Mouse (Mus musculus): Measurements from ENCODE around the gene Majin. TPM values are rescaled to one million over a fixed set of nuclear protein-coding genes. Genes with fewer than 3 reads are reported as not detected.

Gene Majin
- total and polyA plus RNA-seq, 2 experiments, result not detected

DNA sequence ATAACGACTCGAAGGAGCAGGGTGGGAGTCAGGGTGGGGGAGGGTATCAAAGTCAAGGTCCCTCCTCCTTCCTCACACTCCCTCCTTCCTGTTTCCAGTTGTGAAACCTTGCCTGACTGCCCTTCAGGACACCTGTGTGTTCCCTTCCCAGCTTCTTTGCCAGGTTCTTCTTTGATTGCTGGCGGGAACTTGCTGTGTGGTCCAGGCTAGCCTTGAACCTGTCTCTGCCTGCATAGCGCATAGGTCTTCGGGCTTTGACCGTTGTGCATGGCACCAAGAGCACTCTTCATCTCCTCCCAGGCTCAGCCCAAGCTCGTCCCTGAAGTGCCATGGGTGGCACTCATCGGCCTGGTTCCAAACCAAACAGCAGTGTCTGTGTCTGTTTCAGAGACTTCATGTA lies 80.8 kb downstream of the Majin start:
- Histone ChIP-seq H3K4me3 (ENCODE audit: insufficient read depth, low read depth, low read length) (peak overlapping the region; percentile 60), H3K27me3 (ENCODE audit: control insufficient read depth, insufficient read depth, low read length) (no peaks in the 10 kb centered on the region), H3K9ac (ENCODE audit: low read depth, low read length) (peak overlapping the region; percentile 88), H3K4me1 (ENCODE audit: control insufficient read depth, insufficient read depth, low read length) (peaks cover 31% of the 10 kb centered on the region), H3K27ac (replicated peaks; ENCODE audit: insufficient read depth, low read depth, low read length) (peak overlapping the region; percentile 95), H3K36me3 (ENCODE audit: control insufficient read depth, insufficient read depth, low read length) (no peaks in the 10 kb centered on the region), H3K79me2 (ENCODE audit: control insufficient read depth, insufficient read depth, low read length) (peaks cover 9% of the 10 kb centered on the region; the same call in 1 of the 2 replicates)
- no peak for TF ChIP-seq CTCF (IDR thresholded peaks at IDR 0.05; ENCODE audit: low read depth, low read length)
- no peak for TF ChIP-seq POLR2A (IDR thresholded peaks at IDR 0.05; ENCODE audit: extremely low read depth, insufficient read depth, low read length)
- whole genome bisulfite sequencing, result 23% methylated on average over 8 of the region's 8 CpGs
- DNase-seq (ENCODE audit: extremely low read depth, low read depth, low spot score), result peak; percentile 76

DNA sequence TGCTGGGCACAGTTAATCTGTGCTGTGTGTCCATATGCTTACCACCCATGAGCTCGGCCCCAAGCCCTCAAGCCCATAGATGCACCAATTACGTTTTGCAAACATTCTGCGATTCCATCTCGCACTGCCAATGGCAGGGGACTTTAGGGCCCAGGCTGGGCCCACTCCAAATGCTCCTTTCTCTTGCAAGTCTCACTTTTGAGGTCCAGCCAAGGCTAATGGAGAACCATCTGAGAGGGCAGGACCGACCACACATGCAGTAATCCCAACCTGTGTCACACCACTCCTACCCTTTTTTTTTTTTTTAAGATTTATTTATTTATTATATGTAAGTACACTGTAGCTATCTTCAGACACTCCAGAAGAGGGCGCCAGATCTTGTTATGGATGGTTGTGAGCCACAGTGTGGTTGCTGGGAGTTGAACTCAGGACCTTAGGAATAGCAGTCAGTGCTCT lies 81.6 kb downstream of the Majin start:
- Histone ChIP-seq H3K4me3 (ENCODE audit: insufficient read depth, low read depth, low read length) (peak overlapping the region; percentile 6; the same call in 1 of the 2 replicates), H3K4me1 (ENCODE audit: control insufficient read depth, insufficient read depth, low read length) (peaks cover 38% of the 10 kb centered on the region), H3K79me2 (ENCODE audit: control insufficient read depth, insufficient read depth, low read length) (peaks cover 9% of the 10 kb centered on the region; the same call in 1 of the 2 replicates), H3K27ac (replicated peaks; ENCODE audit: insufficient read depth, low read depth, low read length) (peak overlapping the region; percentile 95), H3K36me3 (ENCODE audit: control insufficient read depth, insufficient read depth, low read length) (no peaks in the 10 kb centered on the region), H3K27me3 (ENCODE audit: control insufficient read depth, insufficient read depth, low read length) (no peaks in the 10 kb centered on the region), H3K9ac (ENCODE audit: low read depth, low read length) (peak overlapping the region; percentile 88; the same call in 1 of the 2 replicates)
- peak; percentile 38 for DNase-seq (ENCODE audit: extremely low read depth, low read depth, low spot score)
- WGBS, result 43% methylated on average over 6 of the region's 6 CpGs
- peak; percentile 2; the same call in 1 of the 2 replicates for TF ChIP-seq CTCF (IDR thresholded peaks at IDR 0.05; ENCODE audit: low read depth, low read length)
- no peak for TF ChIP-seq POLR2A (IDR thresholded peaks at IDR 0.05; ENCODE audit: extremely low read depth, insufficient read depth, low read length)

DNA sequence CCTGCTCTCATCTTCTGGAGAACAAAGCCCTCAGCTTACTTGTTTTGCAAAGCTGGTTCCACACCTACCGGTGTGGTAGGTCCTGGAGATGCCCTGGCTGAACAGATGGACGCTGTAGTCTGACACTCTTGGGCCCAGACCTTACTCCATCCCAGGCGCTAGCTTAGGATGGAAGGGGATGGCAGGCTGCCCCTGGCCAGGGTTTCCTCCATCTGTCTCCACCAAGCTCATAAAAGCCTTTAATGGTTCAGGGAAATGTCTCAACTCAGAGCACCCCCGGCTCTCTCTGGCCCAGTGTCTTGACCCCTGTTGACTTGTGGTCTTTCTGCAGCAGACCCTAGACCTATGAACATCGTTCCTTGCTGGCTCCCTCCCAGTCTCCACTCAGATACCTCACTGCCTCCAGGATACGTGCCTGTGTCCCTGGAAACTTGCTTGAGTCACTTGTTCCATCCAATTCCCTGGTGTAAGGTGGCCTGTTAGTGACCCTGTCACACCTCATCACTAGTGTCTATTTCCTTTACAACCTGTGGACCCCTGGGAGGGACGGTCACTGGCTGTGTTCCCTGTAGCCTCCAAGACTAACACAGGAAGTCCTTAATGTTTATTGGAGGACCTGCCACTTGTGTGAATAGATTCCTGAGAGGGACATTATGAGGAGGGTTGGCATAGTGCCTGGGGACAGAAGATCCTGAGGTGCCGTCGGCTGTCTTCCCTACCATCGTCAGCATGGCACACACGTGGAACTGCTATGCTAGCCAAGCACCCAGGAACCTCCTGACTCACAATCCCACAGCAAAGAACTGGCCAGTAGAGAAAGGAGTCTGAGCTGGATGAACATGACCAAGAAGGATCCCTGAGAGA lies 83.3 kb downstream of the Majin start:
- H3K4me1 ChIP-seq (ENCODE audit: control insufficient read depth, insufficient read depth, low read length), result peaks cover 45% of the 10 kb centered on the region
- peak; percentile 78 for DNase-seq (ENCODE audit: extremely low read depth, low read depth, low spot score)
- H3K79me2 ChIP-seq (ENCODE audit: control insufficient read depth, insufficient read depth, low read length), result peaks cover 9% of the 10 kb centered on the region; the same call in 1 of the 2 replicates
- no peak overlapping the region for H3K4me3 ChIP-seq (ENCODE audit: insufficient read depth, low read depth, low read length)
- peak overlapping the region; percentile 2; the same call in 1 of the 2 replicates for H3K9ac ChIP-seq (ENCODE audit: low read depth, low read length)
- no peaks in the 10 kb centered on the region for H3K36me3 ChIP-seq (ENCODE audit: control insufficient read depth, insufficient read depth, low read length)
- peak overlapping the region; percentile 85 for H3K27ac ChIP-seq (replicated peaks; ENCODE audit: insufficient read depth, low read depth, low read length)
- 27% methylated on average over 11 of the region's 11 CpGs for WGBS
- 0 out of 2 replicates have a peak, but pooled peaks have one; percentile 20 for TF ChIP-seq POLR2A (IDR thresholded peaks at IDR 0.05; ENCODE audit: extremely low read depth, insufficient read depth, low read length)
- no peak; the same call in 1 of the 2 replicates for TF ChIP-seq CTCF (IDR thresholded peaks at IDR 0.05; ENCODE audit: low read depth, low read length)
- no peaks in the 10 kb centered on the region for H3K27me3 ChIP-seq (ENCODE audit: control insufficient read depth, insufficient read depth, low read length)

DNA sequence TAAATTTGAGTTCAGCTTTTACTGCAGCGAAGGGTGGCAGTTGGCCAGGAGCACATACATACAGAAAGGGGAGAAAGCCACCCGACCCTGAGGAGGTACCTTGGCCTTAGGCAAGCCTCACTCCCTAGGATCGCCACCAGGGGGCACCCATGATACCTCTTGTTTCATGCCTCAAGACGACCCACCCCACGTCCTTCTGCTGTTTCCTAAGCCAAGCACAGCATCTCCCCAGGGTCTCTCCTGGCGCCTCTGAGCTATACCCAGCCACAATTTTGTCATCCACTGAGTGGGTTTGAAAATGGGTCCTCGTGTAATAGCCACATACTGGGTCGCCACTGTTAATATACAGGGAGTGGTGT lies 84.0 kb downstream of the Majin start:
- no peaks in the 10 kb centered on the region for H3K36me3 ChIP-seq (ENCODE audit: control insufficient read depth, insufficient read depth, low read length)
- DNase-seq (ENCODE audit: extremely low read depth, low read depth, low spot score), result peak; percentile 78
- H3K27me3 ChIP-seq (ENCODE audit: control insufficient read depth, insufficient read depth, low read length), result no peaks in the 10 kb centered on the region
- H3K4me3 ChIP-seq (ENCODE audit: insufficient read depth, low read depth, low read length), result no peak overlapping the region
- peak overlapping the region; percentile 85 for H3K27ac ChIP-seq (replicated peaks; ENCODE audit: insufficient read depth, low read depth, low read length)
- peaks cover 9% of the 10 kb centered on the region; the same call in 1 of the 2 replicates for H3K79me2 ChIP-seq (ENCODE audit: control insufficient read depth, insufficient read depth, low read length)
- 4% methylated on average over 8 of the region's 8 CpGs for WGBS
- H3K4me1 ChIP-seq (ENCODE audit: control insufficient read depth, insufficient read depth, low read length), result peaks cover 42% of the 10 kb centered on the region
- peak overlapping the region; percentile 38 for H3K9ac ChIP-seq (ENCODE audit: low read depth, low read length)
- TF ChIP-seq POLR2A (IDR thresholded peaks at IDR 0.05; ENCODE audit: extremely low read depth, insufficient read depth, low read length) (peak; percentile 22; the same call in 1 of the 2 replicates), CTCF (IDR thresholded peaks at IDR 0.05; ENCODE audit: low read depth, low read length) (peak; percentile 96)

DNA sequence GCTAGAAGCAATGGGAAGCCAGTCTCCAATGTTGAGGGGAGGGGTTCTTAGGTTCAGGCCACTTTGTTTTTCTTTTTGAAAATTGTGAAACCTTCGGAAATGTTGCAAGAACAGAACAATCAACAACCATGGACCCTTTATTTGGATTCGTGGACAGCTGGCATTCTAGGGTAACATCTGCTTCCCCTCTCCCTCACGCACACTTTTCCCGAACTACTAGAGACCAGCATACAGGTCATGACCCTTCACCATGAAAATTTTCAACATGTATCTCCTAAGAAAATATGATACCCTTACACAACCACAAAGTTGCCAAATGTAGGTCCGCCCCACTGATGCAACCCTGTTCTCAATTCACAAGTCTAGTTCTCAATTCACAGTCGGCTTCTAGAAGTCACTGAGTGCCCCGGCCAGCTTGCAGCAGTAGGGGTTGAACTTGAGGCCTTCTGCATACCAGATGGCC lies 84.5 kb downstream of the Majin start:
- H3K36me3 ChIP-seq (ENCODE audit: control insufficient read depth, insufficient read depth, low read length), result no peaks in the 10 kb centered on the region
- H3K4me1 ChIP-seq (ENCODE audit: control insufficient read depth, insufficient read depth, low read length), result peaks cover 42% of the 10 kb centered on the region
- peak; percentile 90 for DNase-seq (ENCODE audit: extremely low read depth, low read depth, low spot score)
- no peaks in the 10 kb centered on the region for H3K27me3 ChIP-seq (ENCODE audit: control insufficient read depth, insufficient read depth, low read length)
- H3K79me2 ChIP-seq (ENCODE audit: control insufficient read depth, insufficient read depth, low read length), result peaks cover 4% of the 10 kb centered on the region; the same call in 1 of the 2 replicates
- TF ChIP-seq POLR2A (IDR thresholded peaks at IDR 0.05; ENCODE audit: extremely low read depth, insufficient read depth, low read length) (0 out of 2 replicates have a peak, but pooled peaks have one; percentile 11), CTCF (IDR thresholded peaks at IDR 0.05; ENCODE audit: low read depth, low read length) (no peak)
- 22% methylated on average over 7 of the region's 7 CpGs for WGBS
- H3K27ac ChIP-seq (replicated peaks; ENCODE audit: insufficient read depth, low read depth, low read length), result peak overlapping the region; percentile 85
- H3K9ac ChIP-seq (ENCODE audit: low read depth, low read length), result no peak overlapping the region
- no peak overlapping the region for H3K4me3 ChIP-seq (ENCODE audit: insufficient read depth, low read depth, low read length)

Measured in liver, adult 2 months (tissue).